Mouse (Mus musculus) lung, adult 2 months (tissue): ENCODE data around the gene Adamts9. TPM values are rescaled to one million over a fixed set of nuclear protein-coding genes. Genes with fewer than 3 reads are reported as not detected.
A peak's percentile ranks its signal among the peaks of the same experiment; 100 is the strongest.

Experiments used
- DNase-seq: peaks from one replicate; pipeline ENCODE4 v3.0.0; 2022
- H3K4me1 ChIP-seq: fragments of 200-500 bp; 2 replicates; pipeline ENCODE4 v1.6.1; 2011; ENCODE audit warnings: low read length; ENCODE audit not compliant: control insufficient read depth, insufficient read depth
- H3K4me3 ChIP-seq: fragments of 200-500 bp; replicated peaks from 2 replicates; pipeline ENCODE3; 2011; ENCODE audit warnings: low read depth, mild to moderate bottlenecking, control low read depth, low read length; ENCODE audit errors: extremely low read depth
- CTCF ChIP-seq: fragments of 200-500 bp; IDR thresholded peaks from 2 replicates; pipeline ENCODE4 v1.5.1; 2011; ENCODE audit warnings: mild to moderate bottlenecking, low read length, control low read depth; ENCODE audit not compliant: insufficient read depth
- POLR2A ChIP-seq: fragments of 200-500 bp; IDR thresholded peaks from 2 replicates; pipeline ENCODE4 v1.6.1; 2011; ENCODE audit warnings: low read depth, mild to moderate bottlenecking, control low read depth, low read length, borderline replicate concordance; ENCODE audit errors: extremely low read depth
- WGBS: fragments of 180-500 bp; shearing (Covaris S2); methylation state at CpG from one replicate; pipeline ENCODE4 v1.1.7; 2018; 5-methylcytosine and 5-hydroxymethylcytosine counted together
- polyA plus RNA-seq: library from polyadenylated mRNA; depleted of rRNA; stranded (reverse); fragments of >200 nt; gene quantifications from 2 replicates; pipeline ENCODE4 v1.2.3, GENCODE M21; 2012

Gene Adamts9
- polyA plus RNA-seq, 1 experiment: 12.2 TPM

GRCm38 (mm10) chr6:92803213-92803612 is 140.1 kb downstream of the Adamts9 start:
- Histone ChIP-seq H3K4me3 (no peak overlapping the region), H3K4me1 (peaks cover 2% of the 10 kb centered on the region; the same call in 1 of the 2 replicates)
- 45% methylated on average over 6 of the region's 6 CpGs for WGBS
- no peak for DNase-seq
- no peak for TF ChIP-seq CTCF
- TF ChIP-seq POLR2A: no peak

- WGBS: 95% methylated on average over 11 of the region's 11 CpGs
- H3K4me1 ChIP-seq: peaks cover 2% of the 10 kb centered on the region; the same call in 1 of the 2 replicates
- no peak overlapping the region for H3K4me3 ChIP-seq
- DNase-seq: no peak
- TF ChIP-seq CTCF (no peak), POLR2A (no peak)
These were observed 140.9 kb downstream of the Adamts9 start for GRCm38 (mm10) chr6:92802421-92802820.

GRCm38 (mm10) chr6:92801462-92801861 is 141.8 kb downstream of the Adamts9 start:
- no peak for TF ChIP-seq CTCF
- no peak for TF ChIP-seq POLR2A
- 90% methylated on average over 2 of the region's 2 CpGs for WGBS

GRCm38 (mm10) chr6:92793804-92794203 is 149.5 kb downstream of the Adamts9 start:
- Histone ChIP-seq H3K4me1 (no peaks in the 10 kb centered on the region), H3K4me3 (no peak overlapping the region)
- 73% methylated on average over 6 of the region's 6 CpGs for WGBS
- DNase-seq: no peak
- no peak for TF ChIP-seq CTCF
- no peak for TF ChIP-seq POLR2A

More at GRCm38 (mm10) chr6:92801462-92801861, 141.8 kb downstream of the Adamts9 start:
- no peak for DNase-seq
- no peak overlapping the region for H3K4me3 ChIP-seq
- H3K4me1 ChIP-seq: peaks cover 2% of the 10 kb centered on the region; the same call in 1 of the 2 replicates

- H3K4me3 ChIP-seq: peak overlapping the region; percentile 19
- DNase-seq: peak; percentile 87
- H3K4me1 ChIP-seq: no peaks in the 10 kb centered on the region
- TF ChIP-seq POLR2A (no peak), CTCF (peak; percentile 86)
- 3% methylated on average over 12 of the region's 12 CpGs for WGBS
These were observed 155.9 kb downstream of the Adamts9 start for GRCm38 (mm10) chr6:92787376-92787712.

- no peak for DNase-seq
- Histone ChIP-seq H3K4me3 (no peak overlapping the region), H3K4me1 (no peaks in the 10 kb centered on the region)
- no peak for TF ChIP-seq CTCF
- whole genome bisulfite sequencing: 46% methylated on average over 20 of the region's 20 CpGs
These were observed 156.5 kb downstream of the Adamts9 start for GRCm38 (mm10) chr6:92786701-92787375.

- 26% methylated on average over 7 of the region's 7 CpGs for WGBS
- Histone ChIP-seq H3K4me3 (no peak overlapping the region), H3K4me1 (no peaks in the 10 kb centered on the region)
- peak; percentile 55 for DNase-seq
- TF ChIP-seq CTCF: peak; percentile 79
- no peak for TF ChIP-seq POLR2A
These were observed 158.5 kb downstream of the Adamts9 start for GRCm38 (mm10) chr6:92784782-92785181.

GRCm38 (mm10) chr6:92781446-92781845 is 161.8 kb downstream of the Adamts9 start:
- TF ChIP-seq POLR2A (no peak), CTCF (no peak)
- H3K4me1 ChIP-seq: no peaks in the 10 kb centered on the region
- H3K4me3 ChIP-seq: no peak overlapping the region
- no peak for DNase-seq
- 87% methylated on average over 6 of the region's 6 CpGs for WGBS

- Histone ChIP-seq H3K4me3 (no peak overlapping the region), H3K4me1 (no peaks in the 10 kb centered on the region)
- 32% methylated on average over 5 of the region's 5 CpGs for WGBS
- no peak for DNase-seq
- TF ChIP-seq CTCF (no peak), POLR2A (no peak)
These were observed 163.4 kb downstream of the Adamts9 start for GRCm38 (mm10) chr6:92779935-92780205.

- no peak for DNase-seq
- 83% methylated on average over 11 of the region's 11 CpGs for WGBS
- Histone ChIP-seq H3K4me1 (no peaks in the 10 kb centered on the region), H3K4me3 (no peak overlapping the region)
- no peak for TF ChIP-seq POLR2A
- no peak for TF ChIP-seq CTCF
These were observed 164.0 kb downstream of the Adamts9 start for GRCm38 (mm10) chr6:92779140-92779934.
